Mouse (Mus musculus): ENCODE data around the gene Stx7.

The Stx7 gene

DNA sequence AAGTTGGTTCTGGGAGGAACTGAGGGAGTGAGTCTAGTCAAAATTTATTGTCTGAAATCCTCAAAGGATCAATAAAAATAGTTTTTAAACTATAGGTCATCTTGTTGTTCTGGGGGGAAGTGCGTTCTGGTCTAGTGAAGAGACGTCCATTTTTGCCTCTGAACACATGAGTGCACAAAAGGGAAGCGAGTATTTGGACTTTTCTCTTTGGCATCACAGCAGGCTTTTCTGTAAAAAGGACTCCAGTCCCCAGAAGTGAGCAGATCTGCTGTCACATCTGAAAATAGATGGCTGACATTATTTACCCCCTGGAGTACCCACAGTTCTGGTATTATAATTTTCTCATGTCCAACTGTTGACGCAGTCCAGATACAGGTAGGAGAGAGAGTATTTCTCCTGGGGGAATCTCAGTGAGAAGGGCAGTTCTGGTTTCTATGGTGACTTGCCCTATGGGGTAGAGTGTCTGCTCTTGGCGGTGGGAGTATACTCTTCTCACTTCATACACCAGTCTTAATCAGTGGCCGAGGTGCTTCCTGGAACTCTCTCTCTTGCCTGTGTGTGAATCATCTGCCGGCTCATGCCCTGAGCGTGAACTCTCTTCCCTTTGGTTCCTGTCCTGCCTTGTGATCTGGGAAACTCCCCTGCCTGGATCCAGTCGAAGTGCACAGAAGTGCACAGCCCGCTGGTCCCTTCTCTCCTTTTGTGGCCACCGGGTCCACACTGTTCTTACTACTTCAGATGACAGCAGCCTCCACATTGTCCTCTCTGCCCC is 15.2 kb downstream of the Stx7 start:
- in situ Hi-C loops (cut with MboI; ENCODE audit: unreplicated experiment in 2 of 2) = loop anchor here (10.0 to 25.0 kb wide), 5 partner anchors 698 to 1852 kb away; partner anchors contain the start of genes Med23 (in 2 of the 2) and Tbpl1 (in 1 of the 2)

DNA sequence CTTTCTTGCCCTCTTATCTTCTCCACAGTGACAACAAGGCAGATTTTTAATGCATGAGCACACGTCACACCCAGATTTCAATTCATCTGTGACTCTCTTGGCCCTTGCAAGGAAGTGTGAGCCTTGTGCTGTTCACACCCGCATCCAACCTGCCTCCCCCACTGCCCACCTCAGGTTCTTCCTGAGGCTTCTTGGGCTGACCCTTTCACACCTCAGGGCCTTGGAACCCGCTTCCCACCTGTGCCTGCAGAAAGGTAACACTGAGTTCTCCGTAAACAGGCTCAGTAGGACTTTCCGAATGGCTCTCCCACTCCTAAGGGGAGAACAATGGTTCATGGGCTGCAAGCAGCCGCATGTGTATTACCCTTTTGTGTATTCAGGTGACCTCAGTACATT is 15.8 kb downstream of the Stx7 start:
- in situ Hi-C loops (cut with MboI; ENCODE audit: unreplicated experiment in 2 of 2) = loop anchor here (10.0 to 25.0 kb wide), 5 partner anchors 697 to 1853 kb away; partner anchors contain the start of genes Med23 (in 2 of the 2) and Tbpl1 (in 1 of the 2)

DNA sequence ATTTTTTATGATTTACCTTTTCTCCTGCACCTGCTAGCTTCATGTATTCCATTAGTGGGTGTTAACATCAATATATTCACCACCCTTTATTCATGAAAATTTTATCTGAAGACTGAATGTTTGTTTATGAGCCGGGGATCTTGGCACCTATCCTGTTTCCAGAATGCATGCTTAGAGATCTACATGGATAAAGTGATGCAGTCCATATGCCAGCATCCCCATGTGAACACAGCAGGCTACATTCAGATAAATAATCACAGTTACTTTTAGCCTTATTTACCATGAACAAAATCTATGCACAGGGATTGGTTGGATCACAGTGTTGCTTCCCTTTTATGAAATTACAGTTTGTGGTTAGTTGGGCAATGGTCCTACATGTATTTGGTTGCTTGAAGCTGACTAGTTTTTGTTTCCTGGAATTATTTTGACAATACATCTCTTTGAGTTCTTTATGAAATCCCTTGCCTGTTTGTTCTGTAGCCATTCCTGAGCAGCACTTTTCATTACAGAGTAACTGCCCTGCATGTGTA is 16.5 kb downstream of the Stx7 start:
- in situ Hi-C loops (cut with MboI; ENCODE audit: unreplicated experiment in 2 of 2) = loop anchor here (10.0 to 25.0 kb wide), 5 partner anchors 697 to 1853 kb away; partner anchors contain the start of genes Med23 (in 2 of the 2) and Tbpl1 (in 1 of the 2)

DNA sequence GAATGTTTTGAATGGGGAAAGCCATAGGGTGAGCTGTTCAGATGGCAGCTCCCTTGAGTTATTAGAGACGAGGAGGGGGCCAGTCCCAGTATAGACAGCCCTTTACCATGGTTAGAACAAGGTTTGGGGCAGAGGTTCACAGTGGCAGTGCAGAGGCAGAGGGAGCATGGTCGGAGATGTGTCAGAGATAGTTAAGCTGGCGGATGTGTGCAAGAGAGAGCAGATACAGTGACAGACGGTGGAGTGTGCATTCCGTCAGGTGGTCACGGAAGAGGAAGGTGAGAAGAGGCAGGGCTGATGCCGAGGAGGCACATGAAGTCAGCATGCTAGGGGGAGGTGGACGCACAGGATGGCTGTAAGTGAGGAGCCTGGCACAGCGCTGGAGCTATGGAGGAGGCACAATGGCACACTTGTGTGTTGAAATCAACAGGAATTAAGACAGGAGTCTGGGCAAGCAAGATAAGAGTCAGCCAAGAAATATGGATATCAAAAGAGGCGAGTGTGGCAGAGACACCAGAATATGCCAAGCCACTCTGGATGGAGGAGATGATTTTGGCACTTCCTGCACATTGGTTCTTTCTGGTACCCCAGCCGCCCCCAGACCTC is 19.0 kb downstream of the Stx7 start:
- in situ Hi-C loops (cut with MboI; ENCODE audit: unreplicated experiment in 2 of 2) = loop anchor here (10.0 to 25.0 kb wide), 5 partner anchors 694 to 1856 kb away; partner anchors contain the start of genes Med23 (in 2 of the 2) and Tbpl1 (in 1 of the 2)

DNA sequence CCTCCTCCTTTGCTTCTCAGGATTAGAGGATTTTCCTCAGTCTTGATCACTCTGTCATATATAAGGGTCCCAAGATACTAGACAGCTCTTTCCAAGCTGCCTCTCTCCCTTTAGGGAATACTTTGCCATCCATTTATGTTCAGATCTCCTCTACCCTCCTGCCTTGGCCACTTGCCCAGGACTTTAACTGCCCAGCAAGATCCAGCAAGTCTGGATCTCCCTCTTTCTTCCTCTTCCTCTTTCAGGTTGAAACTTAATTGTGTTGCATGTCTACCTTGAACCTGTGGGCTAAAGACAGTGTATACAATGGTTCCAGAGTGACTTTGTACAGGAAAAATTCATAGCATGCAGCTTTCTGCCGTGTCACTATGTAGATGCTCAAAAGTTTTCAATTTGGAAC is 19.8 kb downstream of the Stx7 start:
- in situ Hi-C loops (cut with MboI; ENCODE audit: unreplicated experiment in 2 of 2) = loop anchor here (10.0 to 25.0 kb wide), 5 partner anchors 693 to 1857 kb away; partner anchors contain the start of genes Med23 (in 2 of the 2) and Tbpl1 (in 1 of the 2)

DNA sequence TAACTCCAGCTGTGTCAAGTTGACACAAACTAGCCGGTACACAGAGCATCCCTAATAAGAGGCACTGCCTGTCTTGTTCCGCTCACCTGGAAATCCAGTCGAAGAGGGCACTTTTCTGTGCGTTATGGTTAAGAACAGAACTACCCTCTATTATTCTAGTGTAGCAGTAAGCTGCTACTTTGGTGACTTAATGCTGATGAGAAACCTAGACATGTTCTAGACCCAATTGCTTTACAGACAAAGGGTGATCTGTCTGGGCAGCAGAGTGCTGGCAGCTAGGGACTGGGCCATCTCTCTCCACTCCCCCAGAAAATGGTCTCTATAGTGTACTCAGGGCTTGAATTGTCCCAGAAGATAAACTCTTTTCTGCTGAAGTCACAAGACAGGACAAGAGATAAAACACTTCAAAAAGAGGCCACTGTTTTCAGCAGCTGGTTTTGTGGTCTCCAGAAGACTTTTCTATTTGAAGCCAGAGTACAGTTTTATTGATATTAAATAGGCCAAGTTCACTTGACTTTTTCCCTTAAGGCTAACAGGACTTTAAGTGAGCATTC is 22.9 kb downstream of the Stx7 start:
- in situ Hi-C loops (cut with MboI; ENCODE audit: unreplicated experiment in 2 of 2) = loop anchor here (25.0 kb wide), 4 partner anchors 690 to 1860 kb away; partner anchors contain the start of genes Med23 (in 2 of the 2) and Tbpl1 (in 1 of the 2)

DNA sequence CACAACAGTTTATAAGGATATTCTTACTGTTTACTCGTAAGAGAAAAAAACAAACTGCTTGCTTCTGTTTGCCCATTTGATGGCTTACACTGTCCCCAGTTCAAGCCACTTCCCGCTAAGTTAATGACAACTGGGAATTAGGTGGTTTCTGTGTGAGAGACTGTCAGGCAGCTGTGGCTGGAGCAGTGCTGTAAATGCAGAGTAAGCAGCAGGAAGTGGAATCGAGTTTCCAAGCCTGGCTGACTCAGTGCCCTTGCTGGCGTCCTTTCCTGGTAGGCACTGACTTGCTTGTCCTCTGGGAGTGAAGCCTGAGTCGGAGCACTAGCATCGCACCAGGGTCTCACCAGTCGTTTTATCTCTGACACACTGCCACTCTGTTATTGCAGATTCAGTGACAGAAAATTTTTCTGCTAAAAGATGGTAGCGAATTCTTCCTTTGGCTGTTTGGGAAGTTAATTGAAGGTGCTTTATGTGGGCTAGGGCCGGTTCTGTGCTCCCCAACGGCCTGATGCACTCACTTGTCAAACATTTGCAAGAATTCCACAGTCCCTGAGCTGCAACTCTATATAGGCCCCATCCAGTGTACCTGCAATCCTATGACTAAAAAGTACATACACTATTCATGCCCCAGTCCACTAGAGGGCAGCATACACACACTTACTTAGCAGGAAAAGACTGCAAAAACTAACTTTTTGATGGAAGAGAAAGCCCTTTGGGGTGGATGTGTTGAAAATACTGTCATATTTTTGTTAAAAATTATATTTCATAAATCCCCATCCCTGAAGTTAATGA is 24.3 kb downstream of the Stx7 start:
- in situ Hi-C loops (cut with MboI; ENCODE audit: unreplicated experiment in 2 of 2) = loop anchor here (25.0 kb wide), 4 partner anchors 689 to 1861 kb away; partner anchors contain the start of genes Med23 (in 2 of the 2) and Tbpl1 (in 1 of the 2)

DNA sequence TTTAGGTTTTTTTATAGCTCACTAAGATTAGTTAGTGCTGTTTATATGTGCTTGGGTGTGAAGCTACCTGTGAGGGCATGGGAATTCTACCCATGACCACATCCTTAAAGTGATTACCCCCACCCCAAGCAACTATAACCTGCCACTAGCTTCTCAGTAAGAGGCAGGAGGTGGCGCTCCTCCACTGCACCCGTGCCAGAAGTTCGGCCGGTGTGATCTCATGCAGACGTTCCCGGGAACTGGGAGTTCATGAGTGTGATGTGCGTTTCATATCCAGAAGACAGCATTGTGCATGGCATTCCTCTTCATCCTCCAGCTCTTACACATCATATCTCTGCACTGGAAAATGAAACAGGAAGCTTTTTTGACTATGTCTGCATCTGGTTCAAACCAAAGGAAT is 41.3 kb downstream of the Stx7 start:
- in situ Hi-C loops (cut with MboI; ENCODE audit: unreplicated experiment in 2 of 2) = no loop called here

DNA sequence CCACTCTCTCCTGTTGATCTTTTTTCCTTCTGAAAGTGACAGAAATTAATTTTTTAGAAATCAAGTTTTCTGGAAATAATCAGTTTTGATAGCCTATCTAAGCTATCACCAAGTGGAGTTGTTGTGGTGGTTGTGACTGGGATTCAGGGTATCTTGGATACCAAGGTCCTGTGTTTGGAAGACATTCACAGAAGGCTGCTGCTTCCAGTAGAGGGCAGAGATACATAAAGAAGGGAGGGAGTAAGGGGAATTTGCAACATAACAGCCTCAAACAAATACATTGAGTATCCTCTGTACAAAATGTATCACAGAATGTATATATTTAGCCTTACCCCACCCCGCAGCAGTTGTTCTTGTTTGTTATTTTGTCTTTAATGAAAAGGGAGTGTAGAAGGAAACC is 42.9 kb downstream of the Stx7 start:
- in situ Hi-C loops (cut with MboI; ENCODE audit: unreplicated experiment in 2 of 2) = no loop called here

DNA sequence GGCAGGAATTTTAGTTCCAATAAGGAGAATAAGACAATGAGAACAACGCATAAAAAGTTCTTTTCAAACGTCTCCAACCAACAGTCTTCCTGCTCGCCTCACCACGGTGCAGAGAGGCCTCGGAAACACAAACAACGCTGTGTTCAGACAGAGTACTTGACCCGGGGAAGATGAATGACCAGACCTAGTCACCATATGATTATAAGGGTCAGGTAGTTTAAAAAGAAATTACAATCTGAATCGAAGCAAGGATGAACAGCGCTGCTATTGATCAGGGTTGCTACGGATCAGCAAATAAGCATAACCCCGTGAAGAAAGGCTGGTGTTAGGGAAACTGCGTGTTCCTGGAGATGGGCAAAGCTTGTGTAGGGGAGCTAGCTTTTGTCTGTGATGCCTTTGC is 50.2 kb downstream of the Stx7 start:
- in situ Hi-C loops (cut with MboI; ENCODE audit: unreplicated experiment in 2 of 2) = no loop called here

DNA sequence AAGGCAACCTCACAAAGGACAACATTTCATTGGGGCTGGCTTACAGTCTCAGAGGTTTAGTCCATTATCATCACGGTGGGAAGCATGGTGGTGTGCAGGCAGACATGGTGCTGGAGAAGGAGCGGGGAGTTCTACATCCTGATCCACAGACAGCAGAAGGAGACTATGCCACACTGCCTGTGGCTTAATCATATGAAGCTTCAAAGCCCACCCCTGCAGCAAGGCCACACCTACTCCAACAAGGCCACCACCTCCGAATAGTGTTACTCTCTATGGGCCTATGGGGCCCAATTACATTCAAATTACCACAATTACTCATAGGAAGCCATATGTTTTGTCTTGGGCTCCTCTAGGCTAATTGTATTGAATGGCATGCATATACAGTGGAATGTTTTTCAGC is 51.0 kb downstream of the Stx7 start:
- in situ Hi-C loops (cut with MboI; ENCODE audit: unreplicated experiment in 2 of 2) = no loop called here

DNA sequence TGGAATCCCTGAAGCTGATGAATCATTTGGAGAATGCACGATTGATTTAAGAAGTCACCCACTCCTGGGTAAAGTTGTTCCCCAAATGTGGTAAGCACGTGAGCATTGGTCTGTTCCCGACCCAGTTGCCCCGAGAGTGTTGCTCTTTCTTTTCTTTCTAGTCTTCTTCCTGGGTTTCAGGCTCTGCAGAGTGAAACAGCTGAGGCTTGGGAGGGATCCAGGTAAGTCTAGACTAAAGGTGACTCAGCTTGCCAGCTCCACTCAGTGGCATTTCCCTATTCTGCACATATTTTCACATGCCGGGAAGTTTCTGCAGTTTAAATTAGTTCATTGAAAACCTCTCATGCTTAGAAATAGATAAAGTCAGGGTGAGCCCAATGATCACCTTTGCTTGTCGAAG is 61.0 kb downstream of the Stx7 start:
- in situ Hi-C loops (cut with MboI; ENCODE audit: unreplicated experiment in 2 of 2) = no loop called here

DNA sequence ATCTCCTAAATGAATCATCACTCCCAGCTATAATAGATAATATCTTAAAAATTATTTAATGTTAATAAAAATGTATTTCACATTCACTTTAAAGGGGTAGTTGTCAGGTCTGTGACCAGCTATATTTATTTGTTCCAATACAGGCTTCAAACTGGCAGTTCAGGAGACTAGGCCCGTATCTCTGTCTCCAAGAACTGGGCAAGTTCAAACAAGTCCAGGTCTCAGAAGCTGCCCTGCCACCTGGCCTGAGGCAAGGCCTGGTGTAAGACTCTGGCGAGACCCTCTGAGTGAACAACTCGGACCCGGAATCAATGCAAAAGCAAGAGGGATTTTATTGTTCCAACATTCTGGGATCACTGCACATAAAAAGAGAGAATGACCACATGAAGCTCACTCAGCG is 64.2 kb downstream of the Stx7 start:
- in situ Hi-C loops (cut with MboI; ENCODE audit: unreplicated experiment in 2 of 2) = no loop called here

DNA sequence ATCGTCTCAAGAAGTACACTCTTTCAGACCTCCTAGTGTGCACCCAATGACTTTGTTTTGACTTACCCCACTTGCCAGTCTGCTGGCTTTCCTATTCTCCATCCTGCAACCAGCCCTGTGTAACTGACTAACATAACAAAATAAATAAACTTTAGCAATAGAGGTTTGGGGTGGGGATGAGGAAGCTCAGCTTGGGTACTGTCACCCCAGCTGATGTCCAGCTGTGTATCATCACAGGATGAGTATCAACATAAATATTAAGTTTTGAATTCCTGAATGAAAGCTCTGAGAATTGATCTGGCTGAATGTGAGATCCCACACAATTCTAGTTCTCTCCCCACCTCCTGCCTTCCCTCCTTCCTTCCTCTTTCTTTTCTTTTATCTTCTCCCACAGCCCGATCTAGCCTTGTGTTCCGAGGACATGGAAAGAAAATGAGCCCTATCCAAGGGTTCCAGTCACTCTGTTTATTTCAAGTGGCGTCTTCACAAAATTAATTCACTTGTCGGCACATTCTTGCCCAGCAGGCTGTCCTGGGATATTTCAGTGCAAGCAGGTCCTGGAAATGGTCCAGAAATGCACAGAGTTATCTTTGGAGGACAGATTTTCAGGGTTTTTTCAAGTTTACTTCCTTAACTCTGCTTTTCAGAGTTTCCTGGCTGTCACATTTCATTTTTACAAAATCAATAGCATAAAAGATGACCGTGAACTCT is 68.6 kb downstream of the Stx7 start:
- in situ Hi-C loops (cut with MboI; ENCODE audit: unreplicated experiment in 2 of 2) = no loop called here

DNA sequence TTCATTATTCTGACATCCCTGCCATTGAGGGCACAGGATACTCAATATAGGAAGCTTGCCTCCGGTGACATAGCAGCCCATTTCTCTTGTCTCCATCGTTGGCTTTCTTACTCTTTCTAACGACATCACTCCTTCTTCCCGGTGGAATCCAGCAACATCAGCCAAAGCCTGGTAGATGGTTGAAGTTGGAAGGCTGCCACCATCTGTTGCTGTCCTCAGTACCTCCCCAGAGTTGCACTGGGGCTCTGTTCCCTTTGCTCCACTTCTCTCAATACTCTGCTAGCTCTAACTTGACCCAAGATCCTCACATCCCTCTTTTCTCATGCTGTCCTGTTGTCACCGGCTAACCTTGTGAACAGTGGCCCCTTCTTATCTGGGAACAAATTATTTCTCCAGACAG is 71.8 kb downstream of the Stx7 start:
- in situ Hi-C loops (cut with MboI; ENCODE audit: unreplicated experiment in 2 of 2) = no loop called here

DNA sequence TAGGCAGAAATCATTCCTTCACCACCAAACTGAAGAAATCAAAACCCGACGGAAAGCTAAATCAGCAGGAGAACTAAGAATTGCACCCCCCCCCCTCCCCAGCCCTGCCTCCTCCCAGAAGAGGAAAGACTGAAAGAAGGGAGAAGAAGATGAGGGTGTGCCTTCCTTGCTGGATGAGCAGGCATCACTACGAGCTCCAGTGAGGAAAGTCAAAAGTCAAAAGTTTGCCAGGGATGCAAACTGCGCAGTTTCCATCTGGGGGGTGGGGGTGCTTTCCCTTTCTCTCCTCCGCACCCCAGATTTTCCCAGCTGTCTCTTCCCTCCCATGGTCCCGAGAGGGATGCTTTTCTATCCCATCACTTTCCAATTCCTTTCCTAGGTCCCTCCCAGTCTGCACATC is 73.8 kb downstream of the Stx7 start:
- in situ Hi-C loops (cut with MboI; ENCODE audit: unreplicated experiment in 2 of 2) = no loop called here

DNA sequence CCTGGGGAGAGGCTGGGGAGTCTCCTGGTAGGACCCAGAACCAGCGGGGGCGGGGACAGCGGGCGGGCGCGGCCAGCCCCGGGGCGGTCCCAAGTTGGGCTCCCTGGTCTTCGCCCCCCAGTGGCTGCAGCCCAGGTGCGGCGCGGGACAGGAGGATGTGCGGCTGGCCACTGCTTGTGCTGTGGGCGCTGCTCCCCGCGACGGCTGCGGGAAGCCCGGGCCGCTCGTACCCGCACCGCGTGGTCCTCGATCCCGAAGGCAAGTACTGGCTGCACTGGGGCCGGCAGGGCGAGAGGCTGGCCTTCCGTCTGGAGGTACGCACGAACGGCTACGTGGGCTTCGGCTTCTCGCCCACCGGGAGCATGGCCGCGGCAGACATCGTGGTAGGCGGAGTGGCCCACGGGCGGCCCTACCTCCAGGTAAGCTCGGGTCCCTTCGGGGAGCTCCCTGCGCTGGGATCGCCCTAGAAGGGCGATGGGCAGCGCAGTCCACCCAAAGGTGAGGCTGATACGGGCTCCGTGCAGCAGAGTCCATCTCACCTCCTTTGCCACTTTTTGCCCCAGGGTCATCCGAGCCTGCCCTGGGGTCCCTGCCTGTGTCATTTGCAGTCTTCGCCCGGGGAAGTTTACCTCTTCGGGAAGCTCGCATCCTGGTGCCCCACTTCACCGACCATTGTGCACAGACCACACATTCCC is 74.5 kb downstream of the Stx7 start, which contains the start of gene Moxd1:
Gene Moxd1, plus strand, starts transcription at position 69 of the 695 bp plus-strand sequence.
- in situ Hi-C loops (cut with MboI; ENCODE audit: unreplicated experiment in 2 of 2) = no loop called here

DNA sequence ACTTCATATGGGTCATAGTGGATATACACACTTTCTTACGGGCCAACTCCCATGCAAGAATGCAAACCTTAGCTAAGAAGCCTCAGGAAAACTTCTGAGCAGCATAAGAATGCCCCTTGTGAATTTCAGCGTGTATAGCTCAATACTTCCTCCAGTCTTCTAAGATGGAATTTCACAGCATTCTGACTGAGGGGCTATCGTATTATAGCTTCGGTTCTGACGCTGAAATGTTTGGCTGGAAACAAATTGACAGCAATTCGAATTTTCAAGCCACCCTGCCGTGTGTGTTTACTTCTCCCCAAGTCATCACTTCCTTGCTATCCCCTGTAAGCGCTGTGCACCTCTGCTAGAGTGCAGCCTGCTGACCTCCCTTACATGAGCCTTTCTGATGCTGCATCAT is 75.5 kb downstream of the Stx7 start:
- in situ Hi-C loops (cut with MboI; ENCODE audit: unreplicated experiment in 2 of 2) = no loop called here

Measured in v-Abl transformed pro-B cells (cell line).